Mouse (Mus musculus) mature B cell (primary cell): Measurements from ENCODE around the gene Fam163a.

Experiments used
- in situ Hi-C: fragments of 300-500 bp; cut with MboI; formaldehyde crosslinking; loops from 2 replicates; pipeline ENCODE4 v1.14.3; 2019

Gene Fam163a

GRCm38 (mm10) chr1:156027849-156028248 lies 177.0 kb downstream of the Fam163a start:
- in situ Hi-C loops, result no loop called here
